Mouse (Mus musculus): ENCODE measurements at regions not wholly inside any gene's neighbourhood (a gene's known extent, or its start where the extent isn't known, plus 50 kb on each side); places are given as distances from the start of the nearest gene placed in this dataset.

GRCm38 (mm10) chr13:106525406-106526206 lies 411.2 kb downstream of the Ipo11 start:
- DNase-seq: no peak

GRCm38 (mm10) chr13:106514510-106515169 lies 422.1 kb downstream of the Ipo11 start:
- no peak for DNase-seq

- DNase-seq: no peak
Measured at GRCm38 (mm10) chr13:106513669-106514068, 423.1 kb downstream of the Ipo11 start.

DNA sequence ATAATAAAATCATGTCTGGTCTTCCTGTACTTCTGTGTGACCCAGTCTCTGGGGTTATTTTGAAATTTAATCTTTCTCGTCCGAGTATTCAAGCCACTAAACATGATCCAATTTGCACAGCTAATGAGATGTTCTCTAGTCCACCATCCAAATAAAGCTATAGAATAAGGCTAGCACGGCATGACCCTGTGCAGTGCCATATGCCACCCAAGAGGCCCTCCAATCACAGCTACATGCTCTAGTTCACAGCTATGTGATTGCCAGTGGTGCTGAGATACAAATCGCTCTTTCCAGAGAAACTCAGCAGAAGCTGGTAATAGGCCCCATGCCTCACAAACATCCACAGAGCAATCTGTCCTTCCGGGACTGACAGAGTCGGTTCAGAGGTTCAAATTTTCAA lies 426.3 kb downstream of the Ipo11 start:
- DNase-seq: no peak

DNA sequence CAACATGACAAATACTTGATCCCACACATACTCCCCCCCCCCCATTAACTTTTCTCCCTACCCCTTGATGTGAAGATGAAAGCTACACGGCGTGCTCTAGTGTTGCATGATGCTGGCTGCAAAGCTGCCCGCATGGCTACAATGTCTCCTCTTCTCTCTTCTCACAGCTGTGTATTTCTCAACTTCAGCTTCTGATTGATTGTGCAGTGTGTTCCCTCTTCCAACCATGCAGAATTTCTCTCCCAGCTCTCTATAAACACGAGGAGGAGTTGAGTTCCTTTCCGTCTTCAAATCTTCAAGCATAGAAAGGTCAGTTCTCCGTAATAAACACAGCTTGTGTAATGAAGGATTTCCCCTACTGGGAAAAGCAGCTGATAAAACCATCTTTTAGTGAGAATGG lies 435.5 kb downstream of the Ipo11 start:
- no peak for DNase-seq

- no peak for DNase-seq
Measured at GRCm38 (mm10) chr13:106471264-106471663, 465.5 kb downstream of the Ipo11 start.

GRCm38 (mm10) chr13:106454366-106454927 lies 482.3 kb downstream of the Ipo11 start:
- no peak for DNase-seq

DNA sequence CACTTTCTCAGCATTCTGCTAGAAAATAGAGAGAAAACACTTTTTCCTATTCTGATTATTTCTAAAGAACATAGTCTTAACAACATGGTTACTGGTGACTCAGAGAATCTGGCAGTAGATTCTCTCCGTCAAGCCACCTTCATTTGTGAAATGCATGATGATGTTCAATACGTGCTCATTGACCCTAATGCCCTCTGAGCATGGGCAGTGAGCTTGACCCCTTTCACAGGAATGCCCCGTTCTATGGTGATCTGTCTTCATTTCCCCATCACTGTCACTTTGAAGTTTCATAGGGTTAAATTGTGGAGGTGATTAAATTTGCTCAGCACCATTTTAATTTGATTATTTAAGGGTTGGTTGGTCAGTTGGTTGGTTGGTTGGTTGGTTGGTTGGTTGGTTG lies 504.6 kb downstream of the Ipo11 start:
- no peak for DNase-seq

GRCm38 (mm10) chr13:106406608-106407038 lies 530.1 kb downstream of the Ipo11 start:
- no peak for DNase-seq

DNA sequence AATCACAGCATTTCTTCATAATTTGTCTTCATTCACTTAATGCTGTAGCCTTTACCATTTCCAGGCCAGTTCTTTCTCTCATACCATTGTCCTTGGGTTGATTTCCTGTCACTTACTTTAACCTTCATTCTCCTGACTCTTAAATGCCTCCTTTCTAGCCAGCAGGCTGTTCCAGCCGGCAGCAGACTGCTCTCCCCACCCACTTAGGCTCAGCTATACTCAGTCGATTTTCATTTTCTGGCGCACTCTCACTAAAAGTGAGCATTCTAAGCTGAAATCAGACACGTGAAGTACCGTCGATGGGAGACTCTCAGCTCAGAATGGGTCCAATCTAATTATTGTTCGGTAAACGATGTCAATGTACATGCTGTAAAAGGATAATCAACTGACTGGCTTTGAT lies 544.1 kb downstream of the Ipo11 start:
- no peak for DNase-seq

DNA sequence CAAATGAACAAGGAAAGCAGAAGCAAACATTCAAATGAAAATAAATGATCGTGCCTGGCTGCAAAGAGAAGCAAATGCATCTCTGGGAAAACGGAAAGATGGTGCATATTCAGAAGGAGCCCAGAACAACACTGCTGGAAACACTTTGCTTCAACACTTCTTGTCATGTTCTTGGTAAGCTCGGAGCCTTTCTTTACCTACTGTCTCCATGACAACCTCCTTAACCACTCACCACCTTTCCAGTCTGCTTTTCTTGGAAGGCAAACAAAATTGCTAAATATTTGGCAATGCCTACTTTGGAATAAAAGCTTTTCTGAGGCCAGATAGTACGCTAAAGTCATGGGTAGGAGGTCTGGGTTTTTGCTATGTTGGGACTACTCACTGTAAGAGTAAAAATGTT lies 548.1 kb downstream of the Ipo11 start:
- DNase-seq: no peak

DNA sequence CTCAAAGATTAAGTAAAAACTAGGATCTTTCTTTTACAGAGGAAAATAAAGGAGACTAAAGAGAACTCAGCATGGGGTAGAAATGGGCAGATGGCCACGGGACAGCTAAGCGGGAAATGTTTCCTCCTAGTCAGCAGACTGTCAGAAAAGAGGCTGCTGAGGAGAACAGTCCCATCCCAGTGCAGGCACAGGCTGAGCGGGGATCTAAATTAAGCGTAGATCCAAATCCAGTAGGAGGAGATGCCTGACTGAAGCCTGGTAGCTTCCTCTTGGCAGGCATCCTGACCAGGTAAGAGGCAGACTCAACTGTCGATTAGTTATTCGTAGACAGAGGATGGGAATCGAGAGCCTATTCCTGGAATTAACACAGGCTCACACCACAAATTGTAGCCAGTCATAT lies 569.2 kb downstream of the Ipo11 start:
- DNase-seq: no peak

GRCm38 (mm10) chr13:106352614-106353409 lies 583.9 kb downstream of the Ipo11 start:
- DNase-seq: peak; percentile 63

DNA sequence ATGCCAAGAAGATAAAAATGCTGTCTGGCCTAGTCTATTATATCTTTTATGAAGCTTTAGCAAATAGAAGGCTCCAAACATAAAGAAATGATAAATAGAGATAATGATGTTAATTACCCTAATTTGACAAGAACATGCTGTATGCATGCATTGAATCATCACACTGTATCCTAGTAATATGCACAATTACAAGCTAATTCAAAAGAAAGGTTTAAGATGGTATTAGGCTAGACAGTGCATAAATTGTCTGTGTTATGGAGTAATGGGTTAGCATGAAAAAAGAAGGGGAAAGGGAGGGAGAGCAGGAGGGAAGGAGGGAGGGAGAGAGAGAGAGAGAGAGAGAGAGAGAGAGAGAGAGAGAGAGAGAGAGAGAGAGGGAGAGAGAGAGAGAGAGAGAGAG lies 604.7 kb downstream of the Ipo11 start:
- DNase-seq: no peak

GRCm38 (mm10) chr13:106318980-106319379 lies 617.8 kb downstream of the Ipo11 start:
- no peak for DNase-seq

GRCm38 (mm10) chr13:106318476-106318875 lies 618.3 kb downstream of the Ipo11 start:
- no peak for DNase-seq

DNA sequence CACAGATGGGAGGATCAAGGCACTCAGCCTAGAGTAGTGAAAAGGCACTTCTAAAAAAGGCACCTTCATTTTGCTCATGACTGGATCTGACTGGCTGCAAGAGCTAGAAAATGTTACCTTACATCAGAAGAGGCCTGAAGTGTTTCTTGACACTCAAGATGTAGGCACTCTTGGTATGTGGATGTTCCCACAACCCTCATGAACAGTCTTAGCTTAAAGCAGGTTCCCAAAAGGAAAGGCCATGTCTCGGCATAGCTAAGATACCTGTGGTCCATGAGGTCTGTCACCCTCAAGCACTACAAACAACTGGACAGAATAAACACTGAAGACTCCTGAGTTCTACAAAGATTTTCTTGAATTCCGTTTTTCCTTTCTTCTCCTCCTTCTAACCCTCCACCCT lies 619.5 kb downstream of the Ipo11 start:
- DNase-seq: no peak

GRCm38 (mm10) chr13:106281181-106281580 lies 655.6 kb downstream of the Ipo11 start:
- peak; percentile 33 for DNase-seq

- no peak for DNase-seq
Measured at GRCm38 (mm10) chr13:106259874-106260273, 676.9 kb downstream of the Ipo11 start.

All from heart, adult 11 months (tissue).